Mouse (Mus musculus) liver, adult (tissue): Measurements from ENCODE around the gene Rom1.

ENCODE experiments used
- GATA4 ChIP-seq: IDR thresholded peaks from 2 replicates; pipeline ENCODE4 v1.6.1; 2014; ENCODE audit warnings: mild to moderate bottlenecking, low read length; ENCODE audit not compliant: insufficient replicate concordance

Gene Rom1

DNA sequence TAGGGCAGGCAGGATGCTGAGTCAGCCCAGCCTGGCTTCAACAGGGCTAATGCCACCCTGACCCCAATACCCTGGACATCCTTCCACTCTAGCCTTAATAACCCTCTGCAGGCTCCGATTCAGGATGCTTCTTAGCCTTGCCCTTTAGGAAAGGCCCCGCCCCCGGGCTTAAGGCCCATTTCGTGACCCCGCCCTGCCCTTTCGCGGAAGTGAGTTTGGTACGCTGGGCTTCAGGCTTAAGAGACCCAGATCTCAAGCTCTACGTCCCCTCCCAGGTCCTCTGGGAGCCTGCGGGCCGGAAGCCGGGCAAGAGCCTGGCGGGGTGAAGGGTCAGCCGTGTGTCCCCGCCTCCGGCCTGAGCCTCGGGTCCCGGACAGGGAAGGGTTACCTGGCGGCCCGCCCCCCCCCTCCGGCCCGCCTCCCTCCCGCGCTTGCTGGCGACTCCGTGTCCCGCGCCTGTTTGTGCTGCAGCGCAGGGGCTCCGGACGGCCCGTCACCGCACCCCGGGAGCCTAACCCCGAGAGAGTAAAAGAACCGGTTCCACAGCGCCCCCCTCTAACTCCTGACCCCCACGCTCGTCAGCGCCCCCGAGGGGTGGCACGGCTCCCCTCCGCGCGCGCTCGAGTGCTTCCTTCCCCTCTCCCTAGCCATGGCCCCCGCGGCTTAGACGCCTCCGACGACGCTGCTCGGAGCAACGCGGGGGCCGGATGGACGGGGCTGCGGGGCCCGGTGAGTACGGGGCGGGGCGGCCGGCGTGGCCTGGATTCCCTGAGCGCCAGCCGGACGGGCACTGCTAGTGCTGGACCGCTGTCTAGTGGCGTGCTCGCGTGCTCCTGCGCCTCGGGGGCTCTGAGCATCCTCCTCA is at the start of gene Rom1, which contains the start of gene Eml3:
Gene Rom1, minus strand, starts transcription at position 133 of the 865 bp plus-strand sequence.
Gene Eml3, plus strand, starts transcription at position 329 of the 865 bp plus-strand sequence.
- TF ChIP-seq GATA4: peak; percentile 55; the same call in 1 of the 2 replicates

GRCm38 (mm10) chr19:8976535-8976934 is 47.4 kb upstream of the Rom1 start:
- TF ChIP-seq GATA4: no peak

DNA sequence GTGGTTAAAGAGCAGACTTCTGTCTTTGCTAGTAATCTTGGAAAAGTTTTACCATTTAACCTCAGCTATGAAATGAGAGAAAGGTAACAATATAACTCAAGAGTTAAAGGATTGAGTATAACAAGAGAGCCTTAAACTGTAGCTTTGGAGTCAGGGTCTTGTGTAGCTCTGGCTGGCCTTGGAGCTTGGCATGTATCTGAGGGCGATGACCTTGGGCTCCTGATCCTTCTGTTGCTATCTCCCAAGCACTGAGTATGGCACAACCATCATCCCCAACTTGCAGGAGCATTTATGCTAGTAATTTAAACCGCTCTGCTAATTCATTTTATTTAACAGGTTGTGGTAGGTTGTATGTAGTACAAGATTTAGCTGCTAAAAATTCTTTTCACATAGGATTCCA is 46.3 kb upstream of the Rom1 start:
- TF ChIP-seq GATA4: no peak

- no peak for TF ChIP-seq GATA4
Observed at GRCm38 (mm10) chr19:8974638-8975037, 45.5 kb upstream of the Rom1 start.

GRCm38 (mm10) chr19:8967893-8968292 is 38.7 kb upstream of the Rom1 start:
- no peak for TF ChIP-seq GATA4

- no peak for TF ChIP-seq GATA4
Observed at GRCm38 (mm10) chr19:8967373-8967743, 38.2 kb upstream of the Rom1 start.

GRCm38 (mm10) chr19:8966590-8967372 is 37.6 kb upstream of the Rom1 start, which contains the start of gene Eef1g:
Gene Eef1g (plus strand): TSS chr19:8967041.
- 0 out of 2 replicates have a peak, but pooled peaks have one; percentile 3 for TF ChIP-seq GATA4

DNA sequence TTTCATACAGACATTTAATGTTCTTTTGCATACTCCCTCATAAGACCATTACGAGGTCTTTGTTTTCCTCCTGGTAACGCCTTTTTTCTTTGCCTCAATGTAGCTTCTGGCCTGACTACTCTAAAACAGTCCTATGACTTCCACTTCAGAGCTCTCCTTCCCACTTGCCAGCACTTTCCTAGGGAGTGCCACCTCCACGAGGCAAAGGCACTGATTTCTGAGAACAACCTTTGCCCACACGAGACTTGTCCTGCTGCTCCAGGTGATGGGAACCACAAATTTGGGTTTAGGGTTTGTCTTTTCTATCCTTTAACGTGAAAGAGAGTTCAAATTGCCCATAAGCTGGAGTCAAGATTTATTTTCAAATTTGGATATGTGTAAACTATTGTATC is 37.0 kb upstream of the Rom1 start:
- TF ChIP-seq GATA4: no peak

DNA sequence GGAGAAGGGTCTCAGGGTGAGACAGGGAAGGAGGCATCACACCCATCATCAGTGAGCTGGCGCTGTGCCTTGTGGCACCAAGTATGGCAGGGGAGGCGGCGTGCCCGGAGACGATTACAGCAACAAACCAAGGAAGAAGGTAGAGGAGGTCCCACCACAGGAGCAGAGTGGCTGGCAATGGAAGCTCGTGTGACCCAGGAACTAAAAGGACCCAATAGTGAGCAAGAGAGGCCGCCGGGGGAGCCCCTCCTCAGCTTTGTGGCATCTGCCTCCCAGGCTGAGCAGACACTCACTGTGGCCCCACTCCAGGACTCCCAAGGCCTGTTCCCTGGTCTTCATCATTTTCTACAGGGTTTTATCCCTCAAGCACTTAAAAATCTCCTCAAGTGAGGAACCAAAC is 36.6 kb upstream of the Rom1 start:
- no peak for TF ChIP-seq GATA4

DNA sequence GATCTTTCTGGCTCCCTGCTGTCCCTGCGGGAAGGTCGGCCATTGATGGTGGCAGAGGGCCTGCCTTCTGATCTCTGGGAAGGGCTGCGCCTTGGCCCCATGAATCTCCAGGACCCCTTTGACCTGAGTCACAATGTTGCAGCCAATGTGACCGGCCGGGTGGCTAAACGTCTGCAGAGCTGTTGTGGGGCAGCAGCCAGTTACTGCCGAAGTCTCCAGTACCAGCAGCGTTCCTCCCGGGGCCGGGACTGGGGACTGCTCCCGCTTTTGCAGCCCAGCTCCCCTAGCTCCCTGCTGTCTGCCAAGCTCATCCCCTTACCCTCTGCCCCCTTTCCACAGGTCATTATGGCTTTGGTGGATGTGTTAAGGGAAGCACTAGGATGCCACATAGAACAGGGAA is 35.9 kb upstream of the Rom1 start:
- no peak for TF ChIP-seq GATA4

GRCm38 (mm10) chr19:8962256-8962655 is 33.1 kb upstream of the Rom1 start:
- no peak for TF ChIP-seq GATA4

DNA sequence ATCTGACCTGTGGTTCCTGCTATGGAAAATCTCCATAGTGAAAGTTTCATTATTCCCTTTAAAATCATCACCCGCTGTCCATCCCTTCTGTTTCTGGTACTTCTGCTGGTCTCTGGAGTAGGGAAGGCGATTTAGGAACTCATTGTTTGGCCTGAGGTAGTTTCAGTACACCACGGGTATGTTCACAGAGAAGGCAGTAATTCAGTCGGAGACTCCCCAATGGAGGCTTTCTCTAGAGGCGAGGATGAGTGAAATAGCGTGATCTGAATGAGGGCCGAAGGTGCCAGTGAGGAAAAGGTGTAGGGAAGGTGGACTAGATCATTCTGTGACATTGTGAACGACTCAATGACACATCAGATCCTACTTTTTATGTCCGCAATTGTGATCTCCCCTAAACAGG is 25.0 kb upstream of the Rom1 start:
- TF ChIP-seq GATA4: no peak

GRCm38 (mm10) chr19:8953135-8954039 is 24.2 kb upstream of the Rom1 start, which contains the start of gene Tut1:
Gene Tut1 (plus strand): TSS chr19:8953847.
- no peak for TF ChIP-seq GATA4

- TF ChIP-seq GATA4: no peak
Observed at GRCm38 (mm10) chr19:8952241-8952640, 23.1 kb upstream of the Rom1 start.

- no peak for TF ChIP-seq GATA4
Observed at GRCm38 (mm10) chr19:8950190-8950589, 21.0 kb upstream of the Rom1 start.
